Mouse (Mus musculus) kidney, adult 18-20 months (tissue): ENCODE measurements around the gene Gm14147.
"Not testable (repeated sequence)": the region's sequence is repeated elsewhere in the genome, so short reads cannot be mapped to it uniquely, and the experiment has no call there.

Experiments
- DNase-seq: peaks from one replicate; pipeline ENCODE4 v3.0.0; 2021

Gm14147 gene

DNA sequence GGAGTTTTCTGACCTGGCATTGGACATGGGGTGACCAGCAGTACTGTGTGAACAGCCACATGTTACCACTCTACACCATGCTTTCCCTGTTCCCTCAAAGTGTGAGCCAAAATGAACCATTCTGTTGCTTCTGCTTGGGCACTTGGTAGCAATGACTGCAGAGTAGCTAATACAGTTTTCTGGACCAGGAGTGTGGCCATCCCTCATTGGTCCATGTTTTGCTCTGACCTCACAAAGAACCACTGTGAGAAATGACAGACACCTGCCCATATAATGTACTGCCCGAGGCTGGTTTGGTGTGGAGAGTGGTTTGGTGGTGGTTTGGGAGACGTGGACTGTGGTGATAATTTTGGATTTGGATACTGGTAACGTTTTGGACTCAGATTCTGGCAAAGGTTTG lies at the start of gene Gm14147:
Gene Gm14147, plus strand, starts transcription at position 301 of the 400 bp plus-strand sequence.
- not testable (repeated sequence) for DNase-seq

DNA sequence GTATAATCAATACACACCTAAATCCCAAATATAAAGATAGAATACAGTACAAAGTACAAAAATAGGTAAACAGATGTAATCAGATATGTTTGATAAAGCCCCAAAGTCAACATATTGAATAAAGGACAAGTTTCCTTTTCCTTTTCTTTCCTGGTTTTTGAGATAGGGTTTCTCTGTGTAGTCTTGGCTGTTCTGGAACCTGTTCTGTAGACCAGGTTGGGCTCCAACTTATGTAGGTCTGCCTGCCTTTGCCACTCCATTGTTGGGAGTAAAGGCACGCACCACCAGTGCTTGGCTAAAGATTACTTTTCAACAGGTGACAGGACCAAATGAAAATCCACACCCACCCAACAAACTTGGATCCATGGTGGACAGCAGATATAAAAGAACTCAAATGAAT lies 41.4 kb upstream of the Gm14147 start:
- no peak for DNase-seq

DNA sequence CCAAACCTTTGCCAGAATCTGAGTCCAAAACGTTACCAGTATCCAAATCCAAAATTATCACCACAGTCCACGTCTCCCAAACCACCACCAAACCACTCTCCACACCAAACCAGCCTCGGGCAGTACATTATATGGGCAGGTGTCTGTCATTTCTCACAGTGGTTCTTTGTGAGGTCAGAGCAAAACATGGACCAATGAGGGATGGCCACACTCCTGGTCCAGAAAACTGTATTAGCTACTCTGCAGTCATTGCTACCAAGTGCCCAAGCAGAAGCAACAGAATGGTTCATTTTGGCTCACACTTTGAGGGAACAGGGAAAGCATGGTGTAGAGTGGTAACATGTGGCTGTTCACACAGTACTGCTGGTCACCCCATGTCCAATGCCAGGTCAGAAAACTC lies 5.8 kb upstream of the Gm14147 start, which contains the start of gene Gm14151:
Gene Gm14151, minus strand, starts transcription at position 101 of the 400 bp plus-strand sequence.
- DNase-seq, result not testable (repeated sequence)
